Mouse (Mus musculus) testis, adult 2 months (tissue): Measurements from ENCODE around the gene Pten.

Source experiments
- CTCF ChIP-seq: fragments of 200-500 bp; IDR thresholded peaks from 2 replicates; pipeline ENCODE4 v1.5.1; 2012; ENCODE audit warnings: low read depth, mild to moderate bottlenecking, inconsistent platforms, low read length, moderate library complexity; ENCODE audit not compliant: control insufficient read depth, insufficient read depth, insufficient replicate concordance
- POLR2A ChIP-seq: fragments of 200-500 bp; IDR thresholded peaks from 2 replicates; pipeline ENCODE4 v1.6.1; 2012; ENCODE audit warnings: low read depth, mild to moderate bottlenecking, inconsistent platforms, low read length, moderate library complexity; ENCODE audit not compliant: control insufficient read depth

GRCm38 (mm10) chr19:32726451-32727325 lies 30.6 kb upstream of the Pten start:
- TF ChIP-seq POLR2A, result no peak
- no peak for TF ChIP-seq CTCF
